Comparison of ENCODE assay signal across 23 mouse cellular contexts in the genomic region with DNA sequence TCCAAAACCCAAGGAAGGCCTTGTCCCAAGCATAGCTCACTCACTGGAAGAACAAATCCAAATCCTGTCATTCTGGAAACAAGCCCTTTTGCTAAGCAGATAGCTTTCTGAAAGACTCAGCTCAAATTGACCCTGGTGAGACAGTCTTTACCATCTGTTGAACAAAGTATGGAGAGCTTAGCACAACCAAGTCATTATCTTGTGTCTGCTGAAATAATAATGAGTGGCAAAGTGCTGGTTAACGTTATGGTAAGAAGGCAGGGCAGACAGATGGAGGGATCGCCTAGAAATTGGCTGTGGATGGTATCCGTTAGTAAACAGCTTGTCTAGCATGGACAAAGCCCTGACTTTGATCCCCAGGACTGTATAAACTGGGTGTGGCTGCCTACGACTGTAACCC. TPM values are rescaled to one million over a fixed set of nuclear protein-coding genes. Genes with fewer than 3 reads are reported as not detected.
A peak's percentile ranks its signal among the peaks of the same experiment; 100 is the strongest.
DNase-seq lines count a peak whose midpoint lies in the region; ATAC-seq lines count a peak whose summit lies in the region.
"Had no signal": no experiment of that assay in that cellular context is flagged by ENCODE, and none has a peak within 500 bp of the region (broad histone marks: within the 10 kb centered on the region; RNA-seq: fewer than 3 reads in every experiment).

No protein-coding gene starts in this region.

- H3K9ac ChIP-seq in hindbrain, embryonic 14.5 days: no peak overlapping the region
- H3K9ac ChIP-seq in forebrain, embryonic 15.5 days (replicated peaks): no peak overlapping the region
- H3K9ac ChIP-seq in midbrain, embryonic 13.5 days (replicated peaks): no peak overlapping the region
- H3K9ac ChIP-seq: embryonic facial prominence, embryonic 15.5 days; limb, embryonic 12.5 days; liver, embryonic 12.5 days had no signal

- H3K9me3 ChIP-seq in hindbrain, embryonic 14.5 days (ENCODE audit: control insufficient read depth, low read length): no peaks in the 10 kb centered on the region
- H3K9me3 ChIP-seq in hindbrain, embryonic 10.5 days: no peaks in the 10 kb centered on the region
- no peaks in the 10 kb centered on the region for H3K9me3 ChIP-seq in forebrain, embryonic 15.5 days
- H3K9me3 ChIP-seq in midbrain, embryonic 13.5 days: no peaks in the 10 kb centered on the region
- H3K9me3 ChIP-seq: embryonic facial prominence, embryonic 15.5 days; heart, embryonic 10.5 days; limb, embryonic 12.5 days; liver, embryonic 12.5 days had no signal

- WGBS in hindbrain, embryonic 14.5 days: 54% methylated on average over 4 of the region's 4 CpGs
- WGBS in hindbrain, embryonic 10.5 days: 70% methylated on average over 4 of the region's 4 CpGs
- 36% methylated on average over 4 of the region's 4 CpGs for WGBS in forebrain, embryonic 15.5 days
- WGBS in midbrain, embryonic 13.5 days: 47% methylated on average over 4 of the region's 4 CpGs

- H3K4me1 ChIP-seq in hindbrain, embryonic 14.5 days (replicated peaks; ENCODE audit: control insufficient read depth, insufficient read depth, low read length): peaks cover 5% of the 10 kb centered on the region; the same call in 1 of the 2 replicates
- H3K4me1 ChIP-seq in hindbrain, embryonic 10.5 days (replicated peaks): 0 out of 2 replicates have a peak, but pooled peaks cover 8% of the 10 kb centered on the region
- peaks cover 20% of the 10 kb centered on the region for H3K4me1 ChIP-seq in forebrain, embryonic 15.5 days
- H3K4me1 ChIP-seq in midbrain, embryonic 13.5 days (replicated peaks): peaks cover 14% of the 10 kb centered on the region
- H3K4me1 ChIP-seq: embryonic facial prominence, embryonic 15.5 days; heart, embryonic 10.5 days; liver, embryonic 12.5 days had no signal

- no peaks in the 10 kb centered on the region for H3K36me3 ChIP-seq in hindbrain, embryonic 14.5 days (replicated peaks; ENCODE audit: control insufficient read depth, insufficient read depth)
- H3K36me3 ChIP-seq in hindbrain, embryonic 10.5 days: no peaks in the 10 kb centered on the region
- H3K36me3 ChIP-seq in forebrain, embryonic 15.5 days: no peaks in the 10 kb centered on the region
- H3K36me3 ChIP-seq in midbrain, embryonic 13.5 days: no peaks in the 10 kb centered on the region
- H3K36me3 ChIP-seq: embryonic facial prominence, embryonic 15.5 days; heart, embryonic 10.5 days; limb, embryonic 12.5 days; liver, embryonic 12.5 days had no signal

- no peak for DNase-seq in hindbrain, embryonic 14.5 days (ENCODE audit: low spot score)
- DNase-seq in hindbrain, embryonic 10.5 days (ENCODE audit: low spot score): no peak
- DNase-seq in retina, postnatal 1 day: peak; percentile 61
- no peak for DNase-seq in spleen, adult 12 weeks (ENCODE audit: low spot score)
- DNase-seq in cerebellum, adult 9-10 months: no peak
- DNase-seq: adrenal gland, postnatal 36 days; cerebellum, adult 18-20 months; cerebellum, postnatal 36 days; gastrocnemius, adult 2 months; kidney, adult 18-20 months; kidney, postnatal 14 days; layer of hippocampus, adult 9-11 months; lung, adult 2 months; lung, postnatal 36 days; spleen, adult 18-20 months; thymus, postnatal 25 days had no signal

- no peaks in the 10 kb centered on the region for H3K27me3 ChIP-seq in hindbrain, embryonic 14.5 days (ENCODE audit: control insufficient read depth, insufficient read depth, low read length)
- H3K27me3 ChIP-seq in hindbrain, embryonic 10.5 days (ENCODE audit: insufficient read depth, poor library complexity, severe bottlenecking): no peaks in the 10 kb centered on the region
- no peaks in the 10 kb centered on the region for H3K27me3 ChIP-seq in forebrain, embryonic 15.5 days
- peaks cover 5% of the 10 kb centered on the region; the same call in 1 of the 2 replicates for H3K27me3 ChIP-seq in midbrain, embryonic 13.5 days
- H3K27me3 ChIP-seq: CH12.LX; embryonic facial prominence, embryonic 15.5 days; limb, embryonic 12.5 days had no signal

- H3K27ac ChIP-seq in hindbrain, embryonic 14.5 days: peak overlapping the region; percentile 38
- H3K27ac ChIP-seq in hindbrain, embryonic 10.5 days: no peak overlapping the region
- peak overlapping the region; percentile 82 for H3K27ac ChIP-seq in forebrain, embryonic 15.5 days (replicated peaks)
- H3K27ac ChIP-seq in midbrain, embryonic 13.5 days: peak overlapping the region; percentile 35
- H3K27ac ChIP-seq: embryonic facial prominence, embryonic 15.5 days; gastrocnemius, adult 2 months; heart, embryonic 10.5 days; limb, embryonic 12.5 days; liver, embryonic 12.5 days had no signal

- H3K4me3 ChIP-seq in hindbrain, embryonic 14.5 days (replicated peaks; ENCODE audit: low read length): no peak overlapping the region
- no peak overlapping the region for H3K4me3 ChIP-seq in hindbrain, embryonic 10.5 days
- H3K4me3 ChIP-seq in forebrain, embryonic 15.5 days: no peak overlapping the region
- no peak overlapping the region for H3K4me3 ChIP-seq in midbrain, embryonic 13.5 days (replicated peaks)
- H3K4me3 ChIP-seq: embryonic facial prominence, embryonic 15.5 days; gastrocnemius, adult 2 months; heart, embryonic 10.5 days; limb, embryonic 12.5 days; liver, embryonic 12.5 days had no signal

- H3K4me2 ChIP-seq in hindbrain, embryonic 14.5 days (replicated peaks): no peak overlapping the region
- no peak overlapping the region for H3K4me2 ChIP-seq in forebrain, embryonic 15.5 days (replicated peaks)
- H3K4me2 ChIP-seq in midbrain, embryonic 13.5 days (replicated peaks): no peak overlapping the region
- H3K4me2 ChIP-seq: embryonic facial prominence, embryonic 15.5 days; limb, embryonic 12.5 days; liver, embryonic 12.5 days had no signal

- ATAC-seq in hindbrain, embryonic 14.5 days (ENCODE audit: low FRiP score): no peak
- peak; percentile 23; the same call in 1 of the 2 replicates for ATAC-seq in forebrain, embryonic 15.5 days (replicated peaks)
- ATAC-seq in midbrain, embryonic 13.5 days: no peak
- ATAC-seq: liver, embryonic 12.5 days had no signal

RNA-seq across cellular contexts. Expression of a gene that starts 34.8 kb away (rescaled TPM):
- 13.4 and 14.0 TPM in 2 replicates for polyA plus RNA-seq in hindbrain, embryonic 14.5 days (2014; fragmentation: Nextera tagmentation; extraction: Ambion mirVana)
- polyA plus RNA-seq in hindbrain, embryonic 10.5 days (2016; fragmentation: Nextera tagmentation; extraction: Ambion mirVana): 13.1 and 16.4 TPM in 2 replicates
- 13.6 and 14.4 TPM in 2 replicates for polyA plus RNA-seq in forebrain, embryonic 15.5 days (2015; fragmentation: Nextera tagmentation; extraction: Ambion mirVana)
- 15.3 and 15.6 TPM in 2 replicates for polyA plus RNA-seq in midbrain, embryonic 13.5 days (2015; fragmentation: Nextera tagmentation; extraction: Ambion mirVana)

RNA-seq across cellular contexts. Expression of a gene that starts 35.0 kb away (rescaled TPM):
- polyA plus RNA-seq in hindbrain, embryonic 14.5 days (2014; fragmentation: Nextera tagmentation; extraction: Ambion mirVana): 11.1 and 11.9 TPM in 2 replicates
- 17.5 and 19.4 TPM in 2 replicates for polyA plus RNA-seq in hindbrain, embryonic 10.5 days (2016; fragmentation: Nextera tagmentation; extraction: Ambion mirVana)
- polyA plus RNA-seq in forebrain, embryonic 15.5 days (2015; fragmentation: Nextera tagmentation; extraction: Ambion mirVana): 15.2 and 16.5 TPM in 2 replicates
- polyA plus RNA-seq in midbrain, embryonic 13.5 days (2015; fragmentation: Nextera tagmentation; extraction: Ambion mirVana): 13.7 and 14.9 TPM in 2 replicates
